Mouse (Mus musculus): ENCODE data around the gene Zfp219. TPM values are rescaled to one million over a fixed set of nuclear protein-coding genes. Genes with fewer than 3 reads are reported as not detected.

Zfp219 gene
- polyA plus RNA-seq, 1 experiment = 31.0 TPM

GRCm38 (mm10) chr14:52018248-52019050 is 2.1 kb downstream of the Zfp219 start:
- TF ChIP-seq CTCF (IDR thresholded peaks at IDR 0.05; ENCODE audit: extremely low read depth, insufficient read depth, insufficient read length, insufficient replicate concordance) = no peak
- TF ChIP-seq POLR2A (IDR thresholded peaks at IDR 0.05; ENCODE audit: low read depth, low read length) = no peak
- H3K4me1 ChIP-seq (ENCODE audit: control insufficient read depth, insufficient read depth, insufficient read length) = peaks cover 19% of the 10 kb centered on the region; the same call in 1 of the 2 replicates
- H3K4me3 ChIP-seq (ENCODE audit: extremely low read depth, insufficient read depth, insufficient read length) = no peak overlapping the region
- no peak overlapping the region for H3K27ac ChIP-seq (ENCODE audit: insufficient read depth, low read length)
- H3K36me3 ChIP-seq (ENCODE audit: control insufficient read depth, insufficient read depth, low read length) = no peaks in the 10 kb centered on the region
- no peak for DNase-seq (ENCODE audit: low read depth in 1 of 2, low spot score in 2 of 2)
- no peaks in the 10 kb centered on the region for H3K27me3 ChIP-seq (ENCODE audit: control insufficient read depth, insufficient read depth, low read length)
- WGBS = 93% methylated on average over 15 of the region's 15 CpGs

- 94% methylated on average over 4 of the region's 4 CpGs for WGBS
- TF ChIP-seq CTCF (IDR thresholded peaks at IDR 0.05; ENCODE audit: extremely low read depth, insufficient read depth, insufficient read length, insufficient replicate concordance) (no peak), POLR2A (IDR thresholded peaks at IDR 0.05; ENCODE audit: low read depth, low read length) (no peak)
- H3K27me3 ChIP-seq (ENCODE audit: control insufficient read depth, insufficient read depth, low read length) = no peaks in the 10 kb centered on the region
- no peak overlapping the region for H3K27ac ChIP-seq (ENCODE audit: insufficient read depth, low read length)
- DNase-seq (ENCODE audit: low read depth in 1 of 2, low spot score in 2 of 2) = no peak
- H3K4me3 ChIP-seq (ENCODE audit: extremely low read depth, insufficient read depth, insufficient read length) = no peak overlapping the region
- no peaks in the 10 kb centered on the region for H3K36me3 ChIP-seq (ENCODE audit: control insufficient read depth, insufficient read depth, low read length)
- peaks cover 14% of the 10 kb centered on the region; the same call in 1 of the 2 replicates for H3K4me1 ChIP-seq (ENCODE audit: control insufficient read depth, insufficient read depth, insufficient read length)
Observed at GRCm38 (mm10) chr14:52017662-52018061, 2.9 kb downstream of the Zfp219 start.

- Histone ChIP-seq H3K4me3 (ENCODE audit: extremely low read depth, insufficient read depth, insufficient read length) (no peak overlapping the region), H3K27me3 (ENCODE audit: control insufficient read depth, insufficient read depth, low read length) (no peaks in the 10 kb centered on the region), H3K4me1 (ENCODE audit: control insufficient read depth, insufficient read depth, insufficient read length) (peaks cover 11% of the 10 kb centered on the region; the same call in 1 of the 2 replicates), H3K27ac (ENCODE audit: insufficient read depth, low read length) (no peak overlapping the region), H3K36me3 (ENCODE audit: control insufficient read depth, insufficient read depth, low read length) (no peaks in the 10 kb centered on the region)
- 96% methylated on average over 13 of the region's 13 CpGs for WGBS
- no peak for DNase-seq (ENCODE audit: low read depth in 1 of 2, low spot score in 2 of 2)
- no peak for TF ChIP-seq CTCF (IDR thresholded peaks at IDR 0.05; ENCODE audit: extremely low read depth, insufficient read depth, insufficient read length, insufficient replicate concordance)
- TF ChIP-seq POLR2A (IDR thresholded peaks at IDR 0.05; ENCODE audit: low read depth, low read length) = no peak
Observed at GRCm38 (mm10) chr14:52016625-52017405, 3.7 kb downstream of the Zfp219 start.

- peak within 1 kb of the TSS; percentile 80 for H3K4me3 ChIP-seq (ENCODE audit: extremely low read depth, insufficient read depth, insufficient read length)
Observed at GRCm38 (mm10) chr14:52015445-52016100, 5.0 kb downstream of the Zfp219 start, which contains the start of gene Tmem253. Gene Tmem253 (plus strand): TSS chr14:52015658.

DNA sequence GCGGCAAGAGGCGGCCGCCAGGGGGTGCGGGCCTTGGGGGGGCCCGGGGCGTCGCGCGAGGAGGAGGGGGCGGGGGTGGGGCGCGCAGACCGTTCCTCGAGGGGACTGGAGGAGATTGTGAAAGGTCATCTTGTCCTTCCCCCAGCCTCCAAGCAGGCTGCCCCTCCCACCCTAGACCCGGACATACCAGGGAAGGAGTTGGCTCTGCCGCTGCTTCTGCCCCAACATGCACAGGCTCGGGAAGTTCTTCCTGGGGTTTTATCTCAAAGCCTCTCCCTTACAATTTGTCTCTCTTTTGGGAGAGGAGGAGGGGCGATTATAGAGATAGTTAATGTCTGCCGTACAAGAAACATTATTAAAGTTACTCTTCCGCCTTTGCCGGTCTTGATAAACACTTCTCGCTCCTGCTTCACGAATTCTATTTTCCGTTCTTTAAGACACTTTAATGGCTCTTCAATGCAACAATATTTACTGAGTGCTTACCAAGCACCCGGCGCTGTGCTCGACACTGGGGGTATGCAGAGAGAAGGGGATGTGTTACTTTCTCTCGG is 5.7 kb downstream of the Zfp219 start:
- Histone ChIP-seq H3K27me3 (ENCODE audit: control insufficient read depth, insufficient read depth, low read length) (no peaks in the 10 kb centered on the region), H3K27ac (ENCODE audit: insufficient read depth, low read length) (peak overlapping the region; percentile 48; the same call in 1 of the 2 replicates), H3K4me1 (ENCODE audit: control insufficient read depth, insufficient read depth, insufficient read length) (peaks cover 11% of the 10 kb centered on the region; the same call in 1 of the 2 replicates), H3K4me3 (ENCODE audit: extremely low read depth, insufficient read depth, insufficient read length) (peak overlapping the region; percentile 80), H3K36me3 (ENCODE audit: control insufficient read depth, insufficient read depth, low read length) (no peaks in the 10 kb centered on the region)
- TF ChIP-seq POLR2A (IDR thresholded peaks at IDR 0.05; ENCODE audit: low read depth, low read length) (no peak; the same call in 1 of the 2 replicates), CTCF (IDR thresholded peaks at IDR 0.05; ENCODE audit: extremely low read depth, insufficient read depth, insufficient read length, insufficient replicate concordance) (no peak)
- DNase-seq (ENCODE audit: low read depth in 1 of 2, low spot score in 2 of 2) = no peak
- WGBS = under 1% methylated on average over 15 of the region's 28 CpGs

More at GRCm38 (mm10) chr14:52015445-52016100, 5.0 kb downstream of the Zfp219 start, which contains the start of gene Tmem253:
- Histone ChIP-seq H3K36me3 (ENCODE audit: control insufficient read depth, insufficient read depth, low read length) (no peaks in the 10 kb centered on the region), H3K27ac (ENCODE audit: insufficient read depth, low read length) (peak within 1 kb of the TSS; percentile 48; the same call in 1 of the 2 replicates), H3K27me3 (ENCODE audit: control insufficient read depth, insufficient read depth, low read length) (no peaks in the 10 kb centered on the region), H3K4me1 (ENCODE audit: control insufficient read depth, insufficient read depth, insufficient read length) (peaks cover 11% of the 10 kb centered on the region; the same call in 1 of the 2 replicates)
- 27% methylated on average over 6 of the region's 6 CpGs for WGBS
- DNase-seq (ENCODE audit: low read depth in 1 of 2, low spot score in 2 of 2) = no peak
- no peak for TF ChIP-seq POLR2A (IDR thresholded peaks at IDR 0.05; ENCODE audit: low read depth, low read length)
- no peak for TF ChIP-seq CTCF (IDR thresholded peaks at IDR 0.05; ENCODE audit: extremely low read depth, insufficient read depth, insufficient read length, insufficient replicate concordance)

DNA sequence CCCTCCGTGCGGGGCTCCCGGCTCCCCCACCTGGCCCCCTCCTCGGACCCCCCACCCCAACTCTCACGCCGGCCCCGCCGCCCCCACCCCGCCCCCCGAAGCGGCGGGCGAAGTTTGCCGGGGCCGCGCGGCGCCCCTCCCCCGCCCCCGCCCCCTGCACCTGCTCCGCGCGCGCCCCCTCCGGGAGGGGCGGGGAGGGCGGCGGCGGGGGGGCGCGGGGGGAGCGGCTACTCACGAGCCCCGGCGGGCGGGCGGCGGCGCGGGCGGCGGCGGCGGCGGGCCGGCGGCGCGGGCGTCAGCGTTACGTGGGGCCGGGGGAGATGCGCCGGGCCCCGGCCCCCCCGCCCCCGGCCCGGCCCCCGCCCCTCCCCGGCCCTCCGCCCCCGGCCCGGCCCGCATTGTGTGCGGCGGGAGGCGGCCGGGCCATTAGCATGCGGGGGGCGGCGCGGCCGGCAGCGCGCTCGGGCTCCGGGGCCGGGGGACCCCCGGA is 6.2 kb downstream of the Zfp219 start:
- no peaks in the 10 kb centered on the region for H3K36me3 ChIP-seq (ENCODE audit: control insufficient read depth, insufficient read depth, low read length)
- H3K27ac ChIP-seq (ENCODE audit: insufficient read depth, low read length) = no peak overlapping the region
- H3K4me3 ChIP-seq (ENCODE audit: extremely low read depth, insufficient read depth, insufficient read length) = peak overlapping the region; percentile 80; the same call in 1 of the 2 replicates
- no peaks in the 10 kb centered on the region for H3K27me3 ChIP-seq (ENCODE audit: control insufficient read depth, insufficient read depth, low read length)
- no peak for DNase-seq (ENCODE audit: low read depth in 1 of 2, low spot score in 2 of 2)
- peaks cover 11% of the 10 kb centered on the region; the same call in 1 of the 2 replicates for H3K4me1 ChIP-seq (ENCODE audit: control insufficient read depth, insufficient read depth, insufficient read length)
- TF ChIP-seq POLR2A (IDR thresholded peaks at IDR 0.05; ENCODE audit: low read depth, low read length) (no peak), CTCF (IDR thresholded peaks at IDR 0.05; ENCODE audit: extremely low read depth, insufficient read depth, insufficient read length, insufficient replicate concordance) (no peak)
- WGBS = 4% methylated on average over 20 of the region's 80 CpGs
